Mouse (Mus musculus): ENCODE measurements around the gene Col25a1. TPM values are rescaled to one million over a fixed set of nuclear protein-coding genes. Genes with fewer than 3 reads are reported as not detected.

Gene Col25a1
- polyA plus RNA-seq, 1 experiment from 2014 or later: 7.9 TPM

DNA sequence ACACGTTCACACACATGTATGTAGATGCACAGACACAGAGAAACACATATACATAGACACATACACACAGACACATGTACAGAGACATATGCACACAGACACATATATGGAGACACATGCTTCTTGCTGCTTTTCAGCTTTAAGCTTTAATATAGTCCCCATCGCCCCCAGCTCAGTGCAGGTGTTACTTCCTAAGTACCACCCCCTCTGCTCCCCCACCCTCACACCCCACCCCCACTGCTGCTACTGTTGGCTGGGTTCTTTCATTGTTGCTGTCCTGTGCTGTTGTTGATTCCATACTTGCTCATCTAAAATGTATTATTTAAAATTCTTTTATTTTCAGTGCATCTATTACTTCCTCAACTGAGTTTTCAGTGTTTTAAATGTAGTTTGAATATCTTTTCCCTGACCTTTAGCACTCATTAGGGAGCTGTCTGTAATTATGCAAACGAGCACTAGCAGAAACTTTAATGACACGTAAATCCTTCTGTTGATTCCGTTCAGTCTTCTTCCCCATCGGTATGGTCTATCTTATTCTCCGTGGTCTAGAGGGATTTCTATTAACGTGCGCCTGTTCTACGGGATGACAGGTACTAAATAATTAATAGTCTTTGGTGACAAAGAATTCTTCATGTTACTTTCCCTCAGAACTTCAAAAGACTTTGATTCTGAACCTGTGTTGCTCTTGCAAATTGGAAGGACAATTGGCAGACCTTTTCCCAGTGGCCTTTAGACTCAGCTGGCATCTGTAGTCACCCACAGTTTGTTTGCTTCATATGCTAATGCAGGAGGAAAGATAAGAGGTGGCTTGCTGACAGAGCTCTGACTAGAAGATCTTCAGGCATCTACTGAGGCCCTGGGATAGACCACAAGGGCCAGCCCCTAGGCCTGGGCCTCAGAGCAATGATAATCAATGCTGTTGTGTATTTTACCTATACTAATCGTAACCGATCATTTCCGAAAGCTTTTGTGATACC is 196.0 kb downstream of the Col25a1 start:
- Histone ChIP-seq H3K9ac (replicated peaks; ENCODE audit: low read depth, low read length) (no peak overlapping the region), H3K4me3 (ENCODE audit: low read depth, low read length) (no peak overlapping the region), H3K4me1 (ENCODE audit: control insufficient read depth, insufficient read depth, low read length) (no peaks in the 10 kb centered on the region), H3K27ac (ENCODE audit: low read length) (no peak overlapping the region), H3K27me3 (ENCODE audit: control insufficient read depth, insufficient read depth, low read length) (no peaks in the 10 kb centered on the region), H3K9me3 (ENCODE audit: control insufficient read depth, low read depth, low read length) (no peaks in the 10 kb centered on the region), H3K36me3 (ENCODE audit: control insufficient read depth, insufficient read depth, low read length) (no peaks in the 10 kb centered on the region), H3K4me2 (replicated peaks; ENCODE audit: low read depth, low read length) (no peak overlapping the region)
- no peak for ATAC-seq (ENCODE audit: insufficient number of reproducible peaks, insufficient read depth, low FRiP score, low read depth)
- WGBS: 72% methylated on average over 13 of the region's 13 CpGs

DNA sequence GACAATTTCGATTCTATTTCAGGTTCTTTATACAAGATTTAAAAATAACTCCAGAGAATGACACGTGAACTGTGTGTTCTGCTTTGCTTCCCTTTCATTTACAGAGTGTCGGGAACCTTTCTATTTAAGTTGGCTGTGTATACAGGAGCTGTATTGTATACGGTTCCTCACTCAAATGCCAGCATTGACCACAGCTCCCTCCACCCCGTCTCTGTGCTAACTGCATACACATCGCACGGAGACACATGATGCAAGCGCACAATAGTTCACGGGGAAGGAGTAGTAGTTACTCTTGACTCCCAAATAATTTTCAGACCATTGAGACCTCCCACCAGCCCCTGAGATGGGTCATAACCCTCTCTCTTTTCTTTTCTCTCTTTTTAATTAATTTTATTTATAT is 197.6 kb downstream of the Col25a1 start:
- no peaks in the 10 kb centered on the region for H3K9me3 ChIP-seq (ENCODE audit: control insufficient read depth, low read depth, low read length)
- no peaks in the 10 kb centered on the region for H3K36me3 ChIP-seq (ENCODE audit: control insufficient read depth, insufficient read depth, low read length)
- H3K27me3 ChIP-seq (ENCODE audit: control insufficient read depth, insufficient read depth, low read length): no peaks in the 10 kb centered on the region
- no peak overlapping the region for H3K27ac ChIP-seq (ENCODE audit: low read length)
- 73% methylated on average over 9 of the region's 9 CpGs for WGBS
- no peak overlapping the region for H3K9ac ChIP-seq (replicated peaks; ENCODE audit: low read depth, low read length)
- ATAC-seq (ENCODE audit: insufficient number of reproducible peaks, insufficient read depth, low FRiP score, low read depth): no peak
- H3K4me2 ChIP-seq (replicated peaks; ENCODE audit: low read depth, low read length): no peak overlapping the region
- H3K4me1 ChIP-seq (ENCODE audit: control insufficient read depth, insufficient read depth, low read length): no peaks in the 10 kb centered on the region
- H3K4me3 ChIP-seq (ENCODE audit: low read depth, low read length): no peak overlapping the region

DNA sequence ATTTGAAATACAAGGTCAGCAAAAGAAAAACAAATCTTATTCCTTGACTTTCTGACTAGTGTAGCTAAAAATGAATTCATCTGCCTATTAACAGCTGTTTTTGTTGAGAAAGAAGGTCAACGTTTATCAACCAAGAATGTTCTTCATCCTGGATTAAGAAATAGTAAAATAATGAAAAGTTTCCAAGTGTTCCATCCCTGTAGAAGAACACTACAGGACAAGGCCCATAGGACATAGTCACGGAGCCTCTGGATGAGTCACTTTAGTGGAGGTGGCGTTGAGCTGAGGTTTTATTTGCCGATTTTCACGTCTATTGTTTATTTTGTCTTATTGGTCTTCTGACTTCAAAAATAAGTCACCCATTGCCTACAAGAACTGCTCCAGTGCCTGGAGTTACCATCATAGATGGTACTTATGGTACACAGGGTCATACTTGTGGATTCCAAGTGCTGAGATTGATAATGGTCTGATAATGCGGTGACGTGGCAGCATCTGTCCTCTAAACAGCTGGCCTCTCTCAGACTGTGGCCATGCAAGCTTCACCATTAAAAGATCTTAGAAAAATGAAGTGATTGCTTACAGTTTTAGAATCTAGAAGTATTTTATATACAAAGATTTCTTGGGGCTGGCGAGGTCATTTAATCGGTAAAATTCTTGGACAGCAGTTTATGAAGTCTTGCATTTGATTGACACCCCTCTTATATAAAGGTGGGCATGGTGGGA is 198.7 kb downstream of the Col25a1 start:
- no peak overlapping the region for H3K4me2 ChIP-seq (replicated peaks; ENCODE audit: low read depth, low read length)
- H3K27me3 ChIP-seq (ENCODE audit: control insufficient read depth, insufficient read depth, low read length): no peaks in the 10 kb centered on the region
- H3K27ac ChIP-seq (ENCODE audit: low read length): no peak overlapping the region
- no peaks in the 10 kb centered on the region for H3K36me3 ChIP-seq (ENCODE audit: control insufficient read depth, insufficient read depth, low read length)
- H3K9ac ChIP-seq (replicated peaks; ENCODE audit: low read depth, low read length): no peak overlapping the region
- WGBS: 68% methylated on average over 9 of the region's 9 CpGs
- no peaks in the 10 kb centered on the region for H3K4me1 ChIP-seq (ENCODE audit: control insufficient read depth, insufficient read depth, low read length)
- H3K9me3 ChIP-seq (ENCODE audit: control insufficient read depth, low read depth, low read length): no peaks in the 10 kb centered on the region
- H3K4me3 ChIP-seq (ENCODE audit: low read depth, low read length): no peak overlapping the region
- no peak for ATAC-seq (ENCODE audit: insufficient number of reproducible peaks, insufficient read depth, low FRiP score, low read depth)

DNA sequence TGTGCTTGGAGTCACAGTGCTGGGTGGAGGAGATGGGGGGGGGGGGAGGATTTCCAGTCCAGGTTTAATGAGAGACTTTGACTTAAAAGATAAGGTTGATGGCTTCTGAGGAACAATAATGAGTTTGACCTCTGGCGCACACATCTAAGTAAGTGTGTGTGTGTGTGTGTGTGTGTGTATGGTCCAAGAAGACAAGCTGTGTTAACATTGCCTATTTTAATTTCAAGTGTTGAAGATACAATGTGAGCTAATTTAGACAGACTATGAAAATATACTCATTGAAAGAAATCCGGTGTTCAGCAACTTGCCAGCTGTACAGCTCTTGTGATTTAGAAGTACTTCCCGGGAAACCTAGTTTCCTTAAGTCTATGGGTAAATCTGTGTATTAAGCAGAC is 199.3 kb downstream of the Col25a1 start:
- no peak for ATAC-seq (ENCODE audit: insufficient number of reproducible peaks, insufficient read depth, low FRiP score, low read depth)
- Histone ChIP-seq H3K27me3 (ENCODE audit: control insufficient read depth, insufficient read depth, low read length) (no peaks in the 10 kb centered on the region), H3K9me3 (ENCODE audit: control insufficient read depth, low read depth, low read length) (no peaks in the 10 kb centered on the region), H3K4me2 (replicated peaks; ENCODE audit: low read depth, low read length) (no peak overlapping the region), H3K4me1 (ENCODE audit: control insufficient read depth, insufficient read depth, low read length) (no peaks in the 10 kb centered on the region), H3K4me3 (ENCODE audit: low read depth, low read length) (no peak overlapping the region), H3K36me3 (ENCODE audit: control insufficient read depth, insufficient read depth, low read length) (no peaks in the 10 kb centered on the region), H3K9ac (replicated peaks; ENCODE audit: low read depth, low read length) (no peak overlapping the region), H3K27ac (ENCODE audit: low read length) (no peak overlapping the region)
- 79% methylated on average over 3 of the region's 3 CpGs for WGBS

DNA sequence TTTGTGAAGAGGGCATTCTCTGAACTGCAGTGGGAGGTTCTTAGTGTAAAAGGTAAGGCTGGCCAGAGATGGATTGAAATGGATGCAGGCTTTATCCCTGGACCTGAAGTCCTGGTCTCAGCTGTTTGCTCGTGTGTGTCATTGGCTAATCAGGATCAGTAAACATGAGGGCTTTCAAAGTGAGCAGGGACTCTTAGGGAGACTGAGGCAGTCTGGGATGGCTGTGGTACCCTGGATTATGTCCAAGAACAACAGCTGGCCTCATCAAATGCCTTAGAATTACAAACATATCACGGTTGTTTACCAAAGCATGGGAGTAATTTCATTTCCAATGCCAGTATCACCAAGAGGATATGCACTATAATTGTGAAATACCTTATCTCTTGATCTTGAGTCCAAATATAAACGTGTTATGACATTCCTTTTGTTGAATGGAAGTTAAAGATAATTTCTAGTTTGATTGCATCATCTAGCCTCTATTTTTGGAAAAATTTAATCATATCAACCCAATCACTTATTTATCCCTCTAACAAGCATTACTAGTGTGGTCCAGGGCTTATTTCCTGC is 201.1 kb downstream of the Col25a1 start:
- H3K9ac ChIP-seq (replicated peaks; ENCODE audit: low read depth, low read length): no peak overlapping the region
- H3K9me3 ChIP-seq (ENCODE audit: control insufficient read depth, low read depth, low read length): no peaks in the 10 kb centered on the region
- H3K4me3 ChIP-seq (ENCODE audit: low read depth, low read length): no peak overlapping the region
- H3K4me2 ChIP-seq (replicated peaks; ENCODE audit: low read depth, low read length): no peak overlapping the region
- H3K4me1 ChIP-seq (ENCODE audit: control insufficient read depth, insufficient read depth, low read length): peaks cover 5% of the 10 kb centered on the region; the same call in 1 of the 2 replicates
- no peak for ATAC-seq (ENCODE audit: insufficient number of reproducible peaks, insufficient read depth, low FRiP score, low read depth)
- H3K27ac ChIP-seq (ENCODE audit: low read length): no peak overlapping the region
- 43% methylated on average over 3 of the region's 3 CpGs for WGBS
- H3K36me3 ChIP-seq (ENCODE audit: control insufficient read depth, insufficient read depth, low read length): no peaks in the 10 kb centered on the region
- no peaks in the 10 kb centered on the region for H3K27me3 ChIP-seq (ENCODE audit: control insufficient read depth, insufficient read depth, low read length)

DNA sequence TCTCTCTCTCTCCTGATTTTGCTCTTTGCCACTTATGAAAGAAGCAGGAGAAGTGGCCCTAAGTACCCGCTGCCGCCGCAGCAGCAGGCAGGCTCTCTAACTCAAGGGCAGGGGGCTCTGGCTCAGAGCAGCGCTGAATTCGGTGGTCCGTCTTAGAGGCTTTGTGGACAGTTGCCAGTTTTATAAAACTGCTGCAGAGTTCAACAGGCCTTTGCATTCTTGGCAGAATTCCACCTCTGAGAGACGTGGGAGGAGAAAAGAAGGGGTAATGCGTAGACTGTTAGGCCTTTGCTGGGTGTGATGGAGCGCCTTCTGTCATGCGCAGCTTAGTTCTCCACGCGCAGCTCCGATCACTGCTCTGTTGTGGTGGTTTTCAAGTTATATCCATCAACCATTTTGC is 206.6 kb downstream of the Col25a1 start:
- Histone ChIP-seq H3K4me1 (ENCODE audit: control insufficient read depth, insufficient read depth, low read length) (peaks cover 13% of the 10 kb centered on the region), H3K9me3 (ENCODE audit: control insufficient read depth, low read depth, low read length) (no peaks in the 10 kb centered on the region), H3K4me2 (replicated peaks; ENCODE audit: low read depth, low read length) (peak overlapping the region; percentile 30; the same call in 1 of the 2 replicates), H3K27me3 (ENCODE audit: control insufficient read depth, insufficient read depth, low read length) (no peaks in the 10 kb centered on the region), H3K27ac (ENCODE audit: low read length) (peak overlapping the region; percentile 74), H3K9ac (replicated peaks; ENCODE audit: low read depth, low read length) (no peak overlapping the region), H3K36me3 (ENCODE audit: control insufficient read depth, insufficient read depth, low read length) (no peaks in the 10 kb centered on the region), H3K4me3 (ENCODE audit: low read depth, low read length) (no peak overlapping the region)
- 18% methylated on average over 13 of the region's 13 CpGs for WGBS
- peak; percentile 83; the same call in 1 of the 2 replicates for ATAC-seq (ENCODE audit: insufficient number of reproducible peaks, insufficient read depth, low FRiP score, low read depth)

DNA sequence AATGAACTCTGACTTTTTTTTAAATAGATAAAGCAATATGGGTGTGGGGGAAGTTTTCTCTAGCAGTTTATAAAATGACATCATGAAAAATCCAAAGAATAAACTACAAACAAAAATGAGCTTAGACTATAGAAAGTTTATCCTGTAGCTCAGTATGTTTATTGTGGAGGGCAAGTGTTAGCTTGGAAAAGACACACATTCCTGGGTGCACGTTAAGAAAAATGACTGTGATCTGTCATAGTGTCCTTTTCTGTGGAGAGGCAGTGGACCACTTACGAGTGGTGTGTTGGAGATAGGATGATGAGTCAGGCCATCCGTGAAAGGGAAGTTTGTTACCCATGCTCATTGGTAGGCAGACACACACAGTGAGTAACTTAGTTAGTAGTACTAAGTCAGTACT is 207.1 kb downstream of the Col25a1 start:
- no peaks in the 10 kb centered on the region for H3K9me3 ChIP-seq (ENCODE audit: control insufficient read depth, low read depth, low read length)
- H3K4me1 ChIP-seq (ENCODE audit: control insufficient read depth, insufficient read depth, low read length): peaks cover 13% of the 10 kb centered on the region
- H3K36me3 ChIP-seq (ENCODE audit: control insufficient read depth, insufficient read depth, low read length): no peaks in the 10 kb centered on the region
- no peak overlapping the region for H3K4me3 ChIP-seq (ENCODE audit: low read depth, low read length)
- no peaks in the 10 kb centered on the region for H3K27me3 ChIP-seq (ENCODE audit: control insufficient read depth, insufficient read depth, low read length)
- no peak overlapping the region for H3K27ac ChIP-seq (ENCODE audit: low read length)
- ATAC-seq (ENCODE audit: insufficient number of reproducible peaks, insufficient read depth, low FRiP score, low read depth): 0 out of 2 replicates have a peak, but pooled peaks have one; percentile 25
- 0 out of 2 replicates have a peak overlapping the region, but pooled peaks have one; percentile 30 for H3K4me2 ChIP-seq (replicated peaks; ENCODE audit: low read depth, low read length)
- H3K9ac ChIP-seq (replicated peaks; ENCODE audit: low read depth, low read length): no peak overlapping the region
- WGBS: 23% methylated on average over 3 of the region's 3 CpGs

DNA sequence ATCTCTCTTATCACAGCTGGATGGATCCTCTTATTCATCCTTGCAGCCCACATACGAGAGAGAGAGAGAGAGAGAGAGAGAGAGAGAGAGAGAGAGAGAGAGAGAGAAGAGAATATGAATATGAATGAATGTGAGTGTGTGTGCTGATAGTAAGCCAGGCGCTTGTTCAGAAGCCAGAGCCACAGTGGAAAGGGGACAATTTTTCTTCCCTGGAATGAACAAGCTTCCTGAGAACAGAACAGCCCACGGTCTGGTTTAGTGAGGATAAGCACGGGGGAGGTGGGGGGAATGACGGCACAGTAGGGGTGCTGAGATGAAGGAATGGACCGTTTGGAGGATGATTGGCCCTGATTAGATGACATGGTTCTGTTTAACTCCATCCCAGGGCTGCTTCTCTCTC is 218.9 kb downstream of the Col25a1 start:
- Histone ChIP-seq H3K36me3 (ENCODE audit: control insufficient read depth, insufficient read depth, low read length) (no peaks in the 10 kb centered on the region), H3K4me1 (ENCODE audit: control insufficient read depth, insufficient read depth, low read length) (peaks cover 7% of the 10 kb centered on the region; the same call in 1 of the 2 replicates), H3K27ac (ENCODE audit: low read length) (no peak overlapping the region), H3K27me3 (ENCODE audit: control insufficient read depth, insufficient read depth, low read length) (no peaks in the 10 kb centered on the region), H3K4me2 (replicated peaks; ENCODE audit: low read depth, low read length) (no peak overlapping the region), H3K9ac (replicated peaks; ENCODE audit: low read depth, low read length) (no peak overlapping the region), H3K9me3 (ENCODE audit: control insufficient read depth, low read depth, low read length) (no peaks in the 10 kb centered on the region), H3K4me3 (ENCODE audit: low read depth, low read length) (no peak overlapping the region)
- no peak for ATAC-seq (ENCODE audit: insufficient number of reproducible peaks, insufficient read depth, low FRiP score, low read depth)
- 60% methylated on average over 6 of the region's 6 CpGs for WGBS

Data from stomach, embryonic 14.5 days (tissue).